Mouse (Mus musculus): ENCODE measurements around the gene Zbtb2. TPM values are rescaled to one million over a fixed set of nuclear protein-coding genes. Genes with fewer than 3 reads are reported as not detected.

Zbtb2 gene
- total and polyA plus RNA-seq, 2 experiments from 2014 or later = 15.2 to 24.2 TPM

DNA sequence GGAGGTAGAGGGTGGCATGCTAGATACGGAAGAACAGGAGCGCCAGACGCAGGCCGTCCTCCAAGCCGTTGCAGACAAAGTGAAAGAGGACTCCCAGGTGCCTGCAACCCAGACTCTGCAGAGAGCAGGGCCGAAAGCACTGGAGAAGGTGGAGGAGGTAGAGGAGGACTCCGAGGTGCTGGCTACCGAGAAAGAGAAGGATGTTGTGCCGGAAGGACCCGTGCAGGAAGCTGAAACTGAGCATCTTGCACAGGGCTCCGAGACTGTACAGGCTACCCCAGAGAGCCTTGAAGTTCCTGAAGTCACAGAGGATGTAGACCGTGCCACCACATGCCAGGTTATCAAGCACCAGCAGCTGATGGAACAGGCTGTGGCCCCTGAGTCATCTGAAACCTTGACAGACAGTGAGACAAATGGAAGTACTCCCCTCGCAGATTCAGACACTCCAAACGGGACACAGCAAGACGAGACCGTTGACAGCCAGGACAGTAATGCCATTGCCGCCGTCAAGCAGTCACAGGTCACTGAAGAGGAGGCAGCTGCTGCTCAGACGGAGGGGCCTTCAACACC, 31.9 kb downstream of the Zbtb2 start:
- Histone ChIP-seq H3K27me3 (ENCODE audit: insufficient read depth, low read length) (no peaks in the 10 kb centered on the region), H3K36me3 (ENCODE audit: insufficient read depth) (peaks cover 16% of the 10 kb centered on the region; the same call in 1 of the 2 replicates), H3K27ac (ENCODE audit: low read depth, low read length) (no peak overlapping the region), H3K4me3 (ENCODE audit: low read depth, low read length) (no peak overlapping the region), H3K4me2 (ENCODE audit: low read depth) (no peak overlapping the region), H3K9me3 (ENCODE audit: low read length) (no peaks in the 10 kb centered on the region), H3K4me1 (ENCODE audit: insufficient read depth) (no peaks in the 10 kb centered on the region), H3K9ac (no peak overlapping the region)
- WGBS = 94% methylated on average over 19 of the region's 19 CpGs
- DNase-seq (no peak), ATAC-seq (no peak)
- TF ChIP-seq CTCF (IDR thresholded peaks at IDR 0.05; ENCODE audit: low read depth) = no peak

- Histone ChIP-seq H3K36me3 (ENCODE audit: insufficient read depth) (peaks cover 16% of the 10 kb centered on the region; the same call in 1 of the 2 replicates), H3K4me1 (ENCODE audit: insufficient read depth) (no peaks in the 10 kb centered on the region), H3K9me3 (ENCODE audit: low read length) (no peaks in the 10 kb centered on the region), H3K4me2 (ENCODE audit: low read depth) (no peak overlapping the region), H3K9ac (no peak overlapping the region), H3K27me3 (ENCODE audit: insufficient read depth, low read length) (no peaks in the 10 kb centered on the region), H3K4me3 (ENCODE audit: low read depth, low read length) (no peak overlapping the region), H3K27ac (ENCODE audit: low read depth, low read length) (no peak overlapping the region)
- ATAC-seq (no peak), DNase-seq (no peak)
- 93% methylated on average over 38 of the region's 38 CpGs for WGBS
- TF ChIP-seq CTCF (IDR thresholded peaks at IDR 0.05; ENCODE audit: low read depth) = no peak
Observed at GRCm38 (mm10) chr10:4354371-4355260, 33.3 kb downstream of the Zbtb2 start.

DNA sequence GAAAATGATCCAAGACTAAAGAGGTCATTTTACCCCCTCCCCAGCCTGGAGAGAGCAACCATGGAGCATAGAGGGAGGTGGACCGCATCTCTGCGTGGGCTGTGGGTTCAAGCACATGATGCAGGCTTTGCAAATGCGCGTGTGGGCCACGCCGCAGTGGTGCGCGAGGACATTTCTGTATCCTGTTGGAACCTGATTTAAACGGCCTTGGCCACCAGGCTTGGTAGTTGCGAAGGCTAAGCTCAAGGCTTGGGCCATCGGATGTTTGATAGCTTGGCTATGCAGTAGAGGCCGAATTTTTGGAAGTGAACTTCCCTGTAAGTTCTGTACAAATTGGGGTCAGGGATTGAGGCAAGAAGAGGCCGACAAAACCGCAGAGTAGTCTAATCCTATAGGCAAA, 40.3 kb downstream of the Zbtb2 start:
- Histone ChIP-seq H3K4me2 (ENCODE audit: low read depth) (no peak overlapping the region), H3K9ac (no peak overlapping the region), H3K9me3 (ENCODE audit: low read length) (no peaks in the 10 kb centered on the region), H3K4me1 (ENCODE audit: insufficient read depth) (no peaks in the 10 kb centered on the region), H3K4me3 (ENCODE audit: low read depth, low read length) (no peak overlapping the region), H3K36me3 (ENCODE audit: insufficient read depth) (no peaks in the 10 kb centered on the region), H3K27ac (ENCODE audit: low read depth, low read length) (no peak overlapping the region), H3K27me3 (ENCODE audit: insufficient read depth, low read length) (no peaks in the 10 kb centered on the region)
- WGBS = 97% methylated on average over 14 of the region's 14 CpGs
- no peak for TF ChIP-seq CTCF (IDR thresholded peaks at IDR 0.05; ENCODE audit: low read depth)
- ATAC-seq (no peak), DNase-seq (no peak)

- WGBS = 74% methylated on average over 4 of the region's 4 CpGs
- Histone ChIP-seq H3K4me3 (ENCODE audit: low read depth, low read length) (no peak overlapping the region), H3K4me1 (ENCODE audit: insufficient read depth) (no peaks in the 10 kb centered on the region), H3K27ac (ENCODE audit: low read depth, low read length) (no peak overlapping the region), H3K36me3 (ENCODE audit: insufficient read depth) (no peaks in the 10 kb centered on the region), H3K27me3 (ENCODE audit: insufficient read depth, low read length) (no peaks in the 10 kb centered on the region), H3K4me2 (ENCODE audit: low read depth) (peak overlapping the region; percentile 47; the same call in 1 of the 2 replicates), H3K9me3 (ENCODE audit: low read length) (no peaks in the 10 kb centered on the region), H3K9ac (no peak overlapping the region)
- DNase-seq = no peak
- ATAC-seq = peak; percentile 36
- no peak for TF ChIP-seq CTCF (IDR thresholded peaks at IDR 0.05; ENCODE audit: low read depth)
Observed at GRCm38 (mm10) chr10:4347136-4347492, 40.8 kb downstream of the Zbtb2 start.

DNA sequence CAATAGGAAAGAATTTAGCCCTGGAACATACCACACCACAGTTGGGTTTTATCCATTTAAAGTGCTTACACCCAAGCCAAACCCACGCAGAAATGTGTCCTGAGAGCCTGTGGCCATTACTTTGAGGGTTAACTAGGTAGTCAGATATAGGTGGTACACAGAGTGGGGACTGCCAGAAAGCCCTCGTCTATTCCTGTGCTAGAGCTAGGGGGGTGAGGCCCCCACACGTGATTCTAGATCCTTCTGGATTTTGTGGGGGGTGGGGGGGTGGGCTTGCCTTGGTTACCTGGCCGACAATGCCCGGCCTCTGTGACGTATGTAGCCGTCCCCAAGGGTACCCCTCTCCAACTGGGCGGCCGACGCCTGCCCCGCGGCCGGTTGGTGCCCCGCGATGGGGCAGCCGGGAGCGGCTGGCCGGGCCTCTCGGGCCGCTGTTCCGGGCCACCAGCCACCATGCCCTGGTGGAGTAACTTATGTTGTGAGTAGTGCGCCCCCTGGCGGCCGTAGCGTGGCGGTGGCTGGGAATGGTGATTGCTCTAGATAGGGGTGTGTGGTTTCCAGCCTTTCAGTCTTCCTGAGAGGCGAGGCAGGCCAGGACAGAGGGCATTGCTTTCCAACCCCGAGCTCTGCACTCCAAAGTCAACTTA, 41.3 kb downstream of the Zbtb2 start:
- H3K4me2 ChIP-seq (ENCODE audit: low read depth) = peak overlapping the region; percentile 47
- WGBS = 11% methylated on average over 24 of the region's 28 CpGs
- peak; percentile 83 for TF ChIP-seq CTCF (IDR thresholded peaks at IDR 0.05; ENCODE audit: low read depth)
- no peaks in the 10 kb centered on the region for H3K9me3 ChIP-seq (ENCODE audit: low read length)
- no peak overlapping the region for H3K9ac ChIP-seq
- DNase-seq (peak; percentile 82), ATAC-seq (peak; percentile 93)
- no peak overlapping the region for H3K27ac ChIP-seq (ENCODE audit: low read depth, low read length)
- no peaks in the 10 kb centered on the region for H3K27me3 ChIP-seq (ENCODE audit: insufficient read depth, low read length)
- H3K4me3 ChIP-seq (ENCODE audit: low read depth, low read length) = peak overlapping the region; percentile 14; the same call in 1 of the 2 replicates
- H3K36me3 ChIP-seq (ENCODE audit: insufficient read depth) = no peaks in the 10 kb centered on the region
- no peaks in the 10 kb centered on the region for H3K4me1 ChIP-seq (ENCODE audit: insufficient read depth)

DNA sequence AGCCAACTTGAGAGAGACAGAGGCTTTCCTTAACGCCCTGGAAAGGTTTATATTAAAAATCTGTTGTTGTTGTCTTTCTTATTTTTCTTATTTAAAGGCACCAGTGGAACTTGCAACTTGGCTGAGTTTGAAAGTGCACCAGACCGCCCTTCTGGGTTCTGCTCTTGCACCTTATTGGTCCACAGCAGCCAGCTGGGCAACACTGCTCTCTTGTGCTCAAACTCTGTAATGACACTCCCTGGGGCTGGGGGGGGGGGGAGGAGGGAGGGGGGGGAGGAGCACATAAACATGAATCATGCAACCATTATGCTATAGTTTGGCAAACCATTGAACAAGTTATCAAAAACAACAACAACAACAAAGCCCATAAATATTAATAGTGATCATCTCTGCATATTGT, 46.5 kb downstream of the Zbtb2 start:
- TF ChIP-seq CTCF (IDR thresholded peaks at IDR 0.05; ENCODE audit: low read depth) = peak; percentile 55
- Histone ChIP-seq H3K9ac (no peak overlapping the region), H3K36me3 (ENCODE audit: insufficient read depth) (no peaks in the 10 kb centered on the region), H3K27ac (ENCODE audit: low read depth, low read length) (no peak overlapping the region), H3K27me3 (ENCODE audit: insufficient read depth, low read length) (no peaks in the 10 kb centered on the region), H3K4me1 (ENCODE audit: insufficient read depth) (no peaks in the 10 kb centered on the region), H3K4me3 (ENCODE audit: low read depth, low read length) (no peak overlapping the region), H3K9me3 (ENCODE audit: low read length) (no peaks in the 10 kb centered on the region), H3K4me2 (ENCODE audit: low read depth) (no peak overlapping the region)
- peak; percentile 33 for DNase-seq
- 23% methylated on average over 2 of the region's 2 CpGs for WGBS
- ATAC-seq = peak; percentile 71
